Mouse (Mus musculus): ENCODE measurements at regions not wholly inside any gene's neighbourhood (a gene's known extent, or its start where the extent isn't known, plus 50 kb on each side); places are given as distances from the start of the nearest gene placed in this dataset.

DNA sequence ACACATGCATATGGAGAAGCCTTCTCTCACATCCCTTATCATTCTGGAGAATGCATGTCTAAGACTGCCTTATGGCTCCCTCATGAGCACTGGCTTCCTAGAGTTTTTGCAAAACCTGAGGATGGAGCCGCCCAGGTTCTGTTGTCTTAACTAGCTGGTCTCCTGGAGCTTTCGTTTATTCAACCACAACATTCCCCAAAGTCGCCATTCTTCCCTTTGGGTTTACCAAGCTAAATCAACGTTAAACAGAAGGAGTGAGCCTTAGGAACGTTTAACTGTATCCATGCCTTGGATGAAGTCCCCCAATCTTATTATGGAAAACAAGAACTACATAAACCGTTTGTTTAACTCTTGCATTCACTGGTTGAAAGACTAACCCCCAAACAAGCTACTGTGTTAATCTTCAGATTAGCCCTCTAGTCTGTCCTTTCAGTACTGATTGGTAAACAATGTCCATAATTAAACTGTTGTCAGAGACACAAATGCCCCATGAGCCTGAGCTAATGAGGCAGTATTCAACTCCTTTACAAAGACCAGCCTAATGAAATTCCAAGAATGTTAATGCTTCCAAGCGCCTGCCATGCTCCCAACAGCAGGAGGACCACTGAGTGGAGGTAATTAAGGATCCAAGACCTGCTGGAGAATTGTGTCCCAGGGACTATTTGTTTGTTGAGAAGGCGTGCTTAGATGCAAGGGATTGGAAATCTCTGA, 121.1 kb upstream of the Cdkn3 start:
- TF ChIP-seq CTCF (IDR thresholded peaks at IDR 0.05 in 2 of 3, conservative IDR thresholded peaks at IDR 0.05 in 1 of 3; ENCODE audit: control insufficient read depth in 1 of 3, insufficient read depth in 1 of 3, low read depth in 2 of 3, low read length in 3 of 3, poor library complexity in 1 of 3, severe bottlenecking in 1 of 3) (no peak), SIN3A (IDR thresholded peaks at IDR 0.05; ENCODE audit: low read length) (no peak), POLR2A (IDR thresholded peaks at IDR 0.05; ENCODE audit: control insufficient read depth in 1 of 2, insufficient read depth in 1 of 2, low read depth in 1 of 2, low read length in 2 of 2, poor library complexity in 1 of 2) (no peak), POLR2AphosphoS2 (IDR thresholded peaks at IDR 0.05; ENCODE audit: low read length) (no peak), GABPA (IDR thresholded peaks at IDR 0.05; ENCODE audit: low read depth, low read length) (no peak), KAT2A (conservative IDR thresholded peaks at IDR 0.05; ENCODE audit: low read depth, low read length) (no peak), USF1 (IDR thresholded peaks at IDR 0.05; ENCODE audit: low read depth, low read length) (no peak), HCFC1 (IDR thresholded peaks at IDR 0.05; ENCODE audit: low read depth, low read length) (no peak)
